Mouse (Mus musculus): ENCODE data around the gene Rufy3.

DNA sequence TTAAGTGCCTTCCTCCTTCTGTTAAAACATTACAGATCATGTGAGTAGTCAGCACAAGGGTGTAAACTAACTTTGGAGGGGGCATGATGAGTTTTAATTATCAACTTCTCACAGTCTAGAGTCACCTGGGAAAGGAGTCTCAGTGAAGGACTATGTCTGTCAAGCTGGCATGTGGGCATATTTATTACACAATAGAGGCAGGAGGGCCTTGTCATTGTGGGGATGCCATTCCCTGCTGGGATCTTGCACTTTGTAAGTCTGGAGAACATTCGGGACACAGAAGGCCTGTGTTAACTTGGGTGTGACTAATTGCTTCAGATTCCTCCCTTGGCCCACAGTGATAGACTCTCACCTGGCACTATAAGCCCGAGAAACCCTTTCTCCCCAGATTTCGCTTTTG lies 4.7 kb downstream of the Rufy3 start:
- TF ChIP-seq CTCF (IDR thresholded peaks at IDR 0.05) (no peak), EP300 (IDR thresholded peaks at IDR 0.05; ENCODE audit: insufficient read depth, low read depth, low read length) (no peak)
